Mouse (Mus musculus) neural tube, embryonic 11.5 days (tissue): ENCODE data around the gene Frrs1. TPM values are rescaled to one million over a fixed set of nuclear protein-coding genes. Genes with fewer than 3 reads are reported as not detected.
"Not testable (repeated sequence)": the region's sequence is repeated elsewhere in the genome, so short reads cannot be mapped to it uniquely, and the experiment has no call there.

Source experiments
- ATAC-seq: fragments of 200-750 bp; cut with Nextera tagmentation; 2 replicates; pipeline ENCODE4 v1.8.0; 2017; ENCODE audit warnings: moderate number of reproducible peaks, mild to moderate bottlenecking, moderate TSS enrichment, moderate library complexity; ENCODE audit not compliant: insufficient read depth, low FRiP score, low TSS enrichment
- DNase-seq: peaks from one replicate; pipeline ENCODE4 v3.0.0-alpha.2; 2015; ENCODE audit warnings: low spot score
- H3K27ac ChIP-seq: fragments of 300-500 bp; sonication (generic); 2 replicates; pipeline ENCODE4 v1.5.1; 2014; ENCODE audit warnings: low read depth, mild to moderate bottlenecking, low read length
- H3K27me3 ChIP-seq: fragments of 300-500 bp; sonication (generic); 2 replicates; pipeline ENCODE4 v1.6.1; 2014; ENCODE audit warnings: mild to moderate bottlenecking, low read length, mixed read lengths; ENCODE audit not compliant: control insufficient read depth, insufficient read depth
- H3K36me3 ChIP-seq: fragments of 300-500 bp; sonication (generic); 2 replicates; pipeline ENCODE4 v1.6.1; 2014; ENCODE audit warnings: mild to moderate bottlenecking, low read length, moderate library complexity, mixed read lengths; ENCODE audit not compliant: control insufficient read depth, insufficient read depth
- H3K4me1 ChIP-seq: fragments of 300-500 bp; sonication (generic); 2 replicates; pipeline ENCODE4 v1.6.1; 2014; ENCODE audit warnings: low read length, mixed read lengths; ENCODE audit not compliant: control insufficient read depth, insufficient read depth
- H3K4me2 ChIP-seq: fragments of 300-500 bp; sonication (generic); 2 replicates; pipeline ENCODE4 v1.6.1; 2014; ENCODE audit warnings: low read depth, mild to moderate bottlenecking, moderate library complexity
- H3K4me3 ChIP-seq: fragments of 300-500 bp; sonication (generic); 2 replicates; pipeline ENCODE4 v1.5.1; 2014; ENCODE audit warnings: low read depth, low read length
- H3K9ac ChIP-seq: fragments of 300-500 bp; sonication (generic); 2 replicates; pipeline ENCODE4 v1.6.1; 2014; ENCODE audit warnings: mild to moderate bottlenecking, low read length
- H3K9me3 ChIP-seq: fragments of 300-500 bp; sonication (generic); 2 replicates; pipeline ENCODE4 v1.6.1; 2016; ENCODE audit warnings: low read length; ENCODE audit not compliant: control insufficient read depth
- WGBS: fragments of 180-500 bp; shearing (Covaris S2); extraction: QIAGEN DNeasy Blood & Tissue Kit; methylation state at CpG from one replicate; pipeline ENCODE4 v1.1.7; 2014; 5-methylcytosine and 5-hydroxymethylcytosine counted together
- polyA plus RNA-seq: library from polyadenylated mRNA; unstranded; fragments of >200 nt; fragmentation: Nextera tagmentation; extraction: Ambion mirVana; gene quantifications from 2 replicates; pipeline ENCODE4 v1.2.1, GENCODE M21; 2014

Frrs1 gene
- polyA plus RNA-seq = 6.6 and 6.9 TPM in 2 replicates

- no peak for DNase-seq
- H3K27me3 ChIP-seq = no peaks in the 10 kb centered on the region
- WGBS = 89% methylated on average over 9 of the region's 9 CpGs
- no peak within 1 kb of the TSS for H3K4me3 ChIP-seq
- H3K9me3 ChIP-seq = no peaks in the 10 kb centered on the region
- no peak within 1 kb of the TSS for H3K27ac ChIP-seq
- H3K36me3 ChIP-seq = no peaks in the 10 kb centered on the region
- no peaks in the 10 kb centered on the region for H3K4me1 ChIP-seq
- no peak within 1 kb of the TSS for H3K9ac ChIP-seq
- no peak for ATAC-seq
- H3K4me2 ChIP-seq = no peak within 1 kb of the TSS
These were observed at the start of gene Frrs1 for GRCm38 (mm10) chr3:116858941-116859685. Gene Frrs1, plus strand, starts transcription at chr3:116859464.

- WGBS = 83% methylated on average over 6 of the region's 6 CpGs
These were observed 48.9 kb upstream of the Frrs1 start for GRCm38 (mm10) chr3:116810351-116810750.

GRCm38 (mm10) chr3:116812946-116813345 lies 46.3 kb upstream of the Frrs1 start:
- Histone ChIP-seq H3K9ac (no peak overlapping the region), H3K27me3 (no peaks in the 10 kb centered on the region), H3K4me1 (0 out of 2 replicates have a peak, but pooled peaks cover 3% of the 10 kb centered on the region), H3K9me3 (no peaks in the 10 kb centered on the region), H3K4me3 (no peak overlapping the region), H3K36me3 (no peaks in the 10 kb centered on the region), H3K4me2 (no peak overlapping the region), H3K27ac (no peak overlapping the region)
- ATAC-seq (no peak), DNase-seq (no peak)
- 89% methylated on average over 2 of the region's 2 CpGs for WGBS

More at GRCm38 (mm10) chr3:116810351-116810750, 48.9 kb upstream of the Frrs1 start:
- H3K27ac ChIP-seq, H3K9me3 ChIP-seq, DNase-seq, ATAC-seq, H3K36me3 ChIP-seq, H3K27me3 ChIP-seq, H3K4me2 ChIP-seq, H3K4me1 ChIP-seq, H3K4me3 ChIP-seq, H3K9ac ChIP-seq: not testable (repeated sequence)

GRCm38 (mm10) chr3:116815305-116815797 lies 43.9 kb upstream of the Frrs1 start:
- ATAC-seq = no peak
- no peak overlapping the region for H3K4me3 ChIP-seq
- WGBS = 89% methylated on average over 6 of the region's 6 CpGs

GRCm38 (mm10) chr3:116815916-116816315 lies 43.3 kb upstream of the Frrs1 start:
- H3K36me3 ChIP-seq = no peaks in the 10 kb centered on the region
- H3K4me2 ChIP-seq = no peak overlapping the region
- 77% methylated on average over 4 of the region's 4 CpGs for WGBS

More at GRCm38 (mm10) chr3:116815305-116815797, 43.9 kb upstream of the Frrs1 start:
- no peak for DNase-seq
- Histone ChIP-seq H3K36me3 (no peaks in the 10 kb centered on the region), H3K4me1 (no peaks in the 10 kb centered on the region), H3K27ac (no peak overlapping the region), H3K27me3 (no peaks in the 10 kb centered on the region), H3K4me2 (no peak overlapping the region), H3K9ac (no peak overlapping the region), H3K9me3 (no peaks in the 10 kb centered on the region)

GRCm38 (mm10) chr3:116816674-116817215 lies 42.5 kb upstream of the Frrs1 start:
- no peak overlapping the region for H3K4me2 ChIP-seq
- no peak for ATAC-seq
- H3K9me3 ChIP-seq = no peaks in the 10 kb centered on the region
- WGBS = 93% methylated on average over 3 of the region's 3 CpGs
- H3K36me3 ChIP-seq = no peaks in the 10 kb centered on the region
- no peaks in the 10 kb centered on the region for H3K4me1 ChIP-seq
- DNase-seq = no peak
- H3K27me3 ChIP-seq = no peaks in the 10 kb centered on the region
- H3K4me3 ChIP-seq = no peak overlapping the region
- no peak overlapping the region for H3K27ac ChIP-seq
- H3K9ac ChIP-seq = no peak overlapping the region

More at GRCm38 (mm10) chr3:116815916-116816315, 43.3 kb upstream of the Frrs1 start:
- no peaks in the 10 kb centered on the region for H3K4me1 ChIP-seq
- no peaks in the 10 kb centered on the region for H3K27me3 ChIP-seq
- H3K27ac ChIP-seq = no peak overlapping the region
- no peak overlapping the region for H3K9ac ChIP-seq
- no peak overlapping the region for H3K4me3 ChIP-seq
- ATAC-seq (no peak), DNase-seq (no peak)
- H3K9me3 ChIP-seq = no peaks in the 10 kb centered on the region

GRCm38 (mm10) chr3:116817231-116817630 lies 42.0 kb upstream of the Frrs1 start:
- WGBS = 91% methylated on average over 6 of the region's 7 CpGs

GRCm38 (mm10) chr3:116826471-116827215 lies 32.6 kb upstream of the Frrs1 start:
- 79% methylated on average over 4 of the region's 4 CpGs for WGBS
- no peaks in the 10 kb centered on the region for H3K9me3 ChIP-seq
- H3K27ac ChIP-seq = no peak overlapping the region
- no peaks in the 10 kb centered on the region for H3K36me3 ChIP-seq
- ATAC-seq (no peak), DNase-seq (no peak)
- no peak overlapping the region for H3K4me2 ChIP-seq
- no peak overlapping the region for H3K4me3 ChIP-seq
- no peaks in the 10 kb centered on the region for H3K4me1 ChIP-seq
- H3K9ac ChIP-seq = no peak overlapping the region
- no peaks in the 10 kb centered on the region for H3K27me3 ChIP-seq

More at GRCm38 (mm10) chr3:116817231-116817630, 42.0 kb upstream of the Frrs1 start:
- ATAC-seq = no peak
- Histone ChIP-seq H3K9me3 (no peaks in the 10 kb centered on the region), H3K9ac (no peak overlapping the region), H3K4me3 (no peak overlapping the region), H3K27ac (no peak overlapping the region), H3K4me2 (no peak overlapping the region), H3K4me1 (no peaks in the 10 kb centered on the region), H3K36me3 (no peaks in the 10 kb centered on the region), H3K27me3 (no peaks in the 10 kb centered on the region)
- no peak for DNase-seq
